ENCODE assay signal across 20 mouse cellular contexts in the genomic region with DNA sequence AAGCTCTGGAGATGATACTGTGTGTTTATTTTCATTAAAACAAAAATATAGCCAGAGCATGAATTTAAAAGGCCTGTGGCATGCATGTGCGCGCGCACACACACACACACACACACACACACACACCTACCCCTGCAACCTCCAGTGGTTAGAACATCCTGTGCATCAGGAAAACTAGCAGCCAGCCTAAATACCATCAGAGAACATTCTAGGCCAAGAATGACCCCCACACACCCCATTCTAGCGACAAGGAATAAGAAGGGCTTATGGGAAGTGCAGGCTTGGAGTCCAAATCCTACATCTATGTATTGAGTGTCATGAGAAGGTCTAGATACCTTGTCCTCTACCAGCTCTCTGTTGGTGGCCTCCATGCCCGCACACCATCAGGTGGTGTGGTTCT. TPM values are rescaled to one million over a fixed set of nuclear protein-coding genes. Genes with fewer than 3 reads are reported as not detected.
DNase-seq lines count a peak whose midpoint lies in the region; ATAC-seq and TF ChIP-seq lines count a peak whose summit lies in the region.
"Had no signal": no experiment of that assay in that cellular context is flagged by ENCODE, and none has a peak within 500 bp of the region (broad histone marks: within the 10 kb centered on the region; RNA-seq: fewer than 3 reads in every experiment).

No protein-coding gene starts in this region.

- TF ChIP-seq POLR2A in limb, embryonic 14.5 days (IDR thresholded peaks at IDR 0.05; ENCODE audit: borderline replicate concordance, extremely low read depth, insufficient read depth, insufficient read length): no peak

- H3K9ac ChIP-seq in hindbrain, postnatal 0 days (replicated peaks; ENCODE audit: low read length): no peak overlapping the region
- H3K9ac ChIP-seq in limb, embryonic 14.5 days (ENCODE audit: low read depth, low read length, severe bottlenecking): no peak overlapping the region
- H3K9ac ChIP-seq: embryonic facial prominence, embryonic 15.5 days had no signal

- H3K27me3 ChIP-seq in hindbrain, embryonic 10.5 days (ENCODE audit: insufficient read depth, poor library complexity, severe bottlenecking): peaks cover 46% of the 10 kb centered on the region
- 0 out of 2 replicates have a peak, but pooled peaks cover 6% of the 10 kb centered on the region for H3K27me3 ChIP-seq in hindbrain, postnatal 0 days (ENCODE audit: insufficient read depth, low read length)
- H3K27me3 ChIP-seq in E14TG2a.4 (ENCODE audit: insufficient read depth, low read length): peaks cover 48% of the 10 kb centered on the region
- H3K27me3 ChIP-seq in limb, embryonic 14.5 days (ENCODE audit: control insufficient read depth, insufficient read depth, low read length): peaks cover 15% of the 10 kb centered on the region; the same call in 1 of the 2 replicates
- H3K27me3 ChIP-seq: CH12.LX had no signal

- H3K27ac ChIP-seq in hindbrain, embryonic 10.5 days: 0 out of 2 replicates have a peak overlapping the region, but pooled peaks have one; percentile 29
- no peak overlapping the region for H3K27ac ChIP-seq in hindbrain, postnatal 0 days
- H3K27ac ChIP-seq in limb, embryonic 14.5 days (replicated peaks; ENCODE audit: low read depth, low read length): no peak overlapping the region
- H3K27ac ChIP-seq: heart, embryonic 13.5 days; hindbrain, embryonic 12.5 days had no signal

- DNase-seq in hindbrain, embryonic 10.5 days (ENCODE audit: low spot score): no peak
- DNase-seq in hindbrain, postnatal 0 days (ENCODE audit: low spot score): no peak
- peak; percentile 31 for DNase-seq in CD4-positive helper T cell, adult 2 months (ENCODE audit: low read depth, low spot score)
- DNase-seq in limb, embryonic 14.5 days (ENCODE audit: low spot score): no peak
- DNase-seq in frontal cortex, postnatal 36 days (ENCODE audit: low spot score in 2 of 2): no peak
- DNase-seq in kidney, postnatal 36 days: no peak
- DNase-seq: adrenal gland, adult 8-10 months; adrenal gland, postnatal 36 days; cerebellum, adult 8-10 months; embryo, embryonic 11 days; heart, postnatal 36 days had no signal

- no peaks in the 10 kb centered on the region for H3K9me3 ChIP-seq in hindbrain, embryonic 10.5 days
- H3K9me3 ChIP-seq in hindbrain, postnatal 0 days (ENCODE audit: low read length): no peaks in the 10 kb centered on the region
- H3K9me3 ChIP-seq in E14TG2a.4 (ENCODE audit: low read length): no peaks in the 10 kb centered on the region
- H3K9me3 ChIP-seq in limb, embryonic 14.5 days (ENCODE audit: control insufficient read depth, low read length): no peaks in the 10 kb centered on the region
- H3K9me3 ChIP-seq: embryonic facial prominence, embryonic 15.5 days; forebrain, embryonic 10.5 days; heart, embryonic 13.5 days; hindbrain, embryonic 12.5 days had no signal

- TF ChIP-seq CTCF in hindbrain, postnatal 0 days (IDR thresholded peaks at IDR 0.05; ENCODE audit: low read depth): no peak
- TF ChIP-seq CTCF in E14TG2a.4 (conservative IDR thresholded peaks at IDR 0.05; ENCODE audit: low read length): no peak

- peaks cover 18% of the 10 kb centered on the region; the same call in 1 of the 2 replicates for H3K36me3 ChIP-seq in hindbrain, embryonic 10.5 days
- no peaks in the 10 kb centered on the region for H3K36me3 ChIP-seq in hindbrain, postnatal 0 days (ENCODE audit: insufficient read depth, low read length)
- H3K36me3 ChIP-seq in E14TG2a.4 (ENCODE audit: insufficient read depth, low read length): no peaks in the 10 kb centered on the region
- peaks cover 15% of the 10 kb centered on the region for H3K36me3 ChIP-seq in limb, embryonic 14.5 days (ENCODE audit: control insufficient read depth, insufficient read depth, low read length)
- H3K36me3 ChIP-seq: hindbrain, embryonic 12.5 days had no signal

- H3K4me3 ChIP-seq in hindbrain, embryonic 10.5 days: no peak overlapping the region
- no peak overlapping the region for H3K4me3 ChIP-seq in hindbrain, postnatal 0 days (ENCODE audit: low read length)
- peak overlapping the region; percentile 70; the same call in 1 of the 2 replicates for H3K4me3 ChIP-seq in E14TG2a.4 (replicated peaks; ENCODE audit: low read length)
- no peak overlapping the region for H3K4me3 ChIP-seq in limb, embryonic 14.5 days (replicated peaks; ENCODE audit: low read length)
- H3K4me3 ChIP-seq: erythroblast, embryonic 14.5 days had no signal

- peaks cover 28% of the 10 kb centered on the region for H3K4me1 ChIP-seq in hindbrain, embryonic 10.5 days (replicated peaks)
- peaks cover 8% of the 10 kb centered on the region for H3K4me1 ChIP-seq in hindbrain, postnatal 0 days (ENCODE audit: insufficient read depth, low read length)
- H3K4me1 ChIP-seq in E14TG2a.4 (replicated peaks; ENCODE audit: low read depth, low read length): peaks cover 42% of the 10 kb centered on the region
- peaks cover 13% of the 10 kb centered on the region; the same call in 1 of the 2 replicates for H3K4me1 ChIP-seq in limb, embryonic 14.5 days (ENCODE audit: control insufficient read depth, insufficient read depth, low read length)

- no peak for ATAC-seq in hindbrain, postnatal 0 days
- ATAC-seq in limb, embryonic 14.5 days (ENCODE audit: low FRiP score, low read depth): no peak

- no peak overlapping the region for H3K4me2 ChIP-seq in hindbrain, postnatal 0 days (ENCODE audit: low read depth, low read length)
- H3K4me2 ChIP-seq in limb, embryonic 14.5 days (replicated peaks; ENCODE audit: low read depth, low read length, severe bottlenecking): peak overlapping the region; percentile 47

- 93% methylated on average over 5 of the region's 5 CpGs for WGBS in hindbrain, embryonic 10.5 days
- 96% methylated on average over 5 of the region's 5 CpGs for WGBS in hindbrain, postnatal 0 days
- WGBS in limb, embryonic 14.5 days: 100% methylated on average over 5 of the region's 5 CpGs

RNA-seq across cellular contexts. Expression of a gene that starts 1.5 kb away (rescaled TPM):
- 0.19 and 0.29 TPM in 2 replicates for polyA plus RNA-seq in hindbrain, embryonic 10.5 days (2016; fragmentation: Nextera tagmentation; extraction: Ambion mirVana)
- 0.61 and 1.2 TPM in 2 replicates for total RNA-seq in hindbrain, postnatal 0 days (2014; rRNA removed)
- polyA plus RNA-seq in hindbrain, postnatal 0 days (2015; fragmentation: Nextera tagmentation; extraction: Ambion mirVana): 1.2 and 1.4 TPM in 2 replicates
- polyA plus RNA-seq in limb, embryonic 14.5 days (2012; rRNA removed): 29.5 and 47.5 TPM in 2 replicates
- 17.0 and 18.2 TPM in 2 replicates for polyA plus RNA-seq in limb, embryonic 14.5 days (2014; fragmentation: Nextera tagmentation; extraction: Ambion mirVana)
- total RNA-seq: adrenal gland, postnatal 36 days; common myeloid progenitor, adult 5-6 weeks; ES-E14 had no signal
- polyA plus RNA-seq: erythroblast, embryonic 14.5 days had no signal

RNA-seq across cellular contexts. Expression of a gene that starts 14.3 kb away (rescaled TPM):
- polyA plus RNA-seq in hindbrain, embryonic 10.5 days (2016; fragmentation: Nextera tagmentation; extraction: Ambion mirVana): 3.6 and 4.3 TPM in 2 replicates
- total RNA-seq in hindbrain, postnatal 0 days (2014; rRNA removed): 9.3 and 12.9 TPM in 2 replicates
- 9.2 and 11.3 TPM in 2 replicates for polyA plus RNA-seq in hindbrain, postnatal 0 days (2015; fragmentation: Nextera tagmentation; extraction: Ambion mirVana)
- 11.5 and 12.9 TPM in 2 replicates for polyA plus RNA-seq in limb, embryonic 14.5 days (2012; rRNA removed)
- 2.2 and 3.9 TPM in 2 replicates for polyA plus RNA-seq in limb, embryonic 14.5 days (2014; fragmentation: Nextera tagmentation; extraction: Ambion mirVana)
- polyA plus RNA-seq: erythroblast, embryonic 14.5 days had no signal

RNA-seq across cellular contexts. Expression of a gene that starts 38.3 kb away (rescaled TPM):
- polyA plus RNA-seq in hindbrain, embryonic 10.5 days (2016; fragmentation: Nextera tagmentation; extraction: Ambion mirVana): 3.7 and 4.5 TPM in 2 replicates
- total RNA-seq in hindbrain, postnatal 0 days (2014; rRNA removed): 4.8 and 6.8 TPM in 2 replicates
- polyA plus RNA-seq in hindbrain, postnatal 0 days (2015; fragmentation: Nextera tagmentation; extraction: Ambion mirVana): 2.6 and 2.8 TPM in 2 replicates
- 36.3 and 43.2 TPM in 2 replicates for polyA plus RNA-seq in limb, embryonic 14.5 days (2012; rRNA removed)
- 9.5 and 10.7 TPM in 2 replicates for polyA plus RNA-seq in limb, embryonic 14.5 days (2014; fragmentation: Nextera tagmentation; extraction: Ambion mirVana)

RNA-seq across cellular contexts. Expression of a gene that starts 41.8 kb away (rescaled TPM):
- polyA plus RNA-seq in hindbrain, embryonic 10.5 days (2016; fragmentation: Nextera tagmentation; extraction: Ambion mirVana): 3.9 and 4.6 TPM in 2 replicates
- 2.3 and 4.8 TPM in 2 replicates for total RNA-seq in hindbrain, postnatal 0 days (2014; rRNA removed)
- polyA plus RNA-seq in hindbrain, postnatal 0 days (2015; fragmentation: Nextera tagmentation; extraction: Ambion mirVana): 1.1 and 1.5 TPM in 2 replicates
- polyA plus RNA-seq in limb, embryonic 14.5 days (2012; rRNA removed): 2.5 and 2.6 TPM in 2 replicates
- 1.2 and 1.5 TPM in 2 replicates for polyA plus RNA-seq in limb, embryonic 14.5 days (2014; fragmentation: Nextera tagmentation; extraction: Ambion mirVana)
- polyA plus RNA-seq: erythroblast, embryonic 14.5 days had no signal
